Mouse (Mus musculus): ENCODE results near the gene E2f7. TPM values are rescaled to one million over a fixed set of nuclear protein-coding genes. Genes with fewer than 3 reads are reported as not detected.
"Not testable (repeated sequence)": the region's sequence is repeated elsewhere in the genome, so short reads cannot be mapped to it uniquely, and the experiment has no call there.

Gene E2f7
- polyA plus RNA-seq, 1 experiment from 2014 or later = 6.9 TPM

- peak; percentile 48; the same call in 1 of the 2 replicates for ATAC-seq (ENCODE audit: low FRiP score, low TSS enrichment)
- not testable (repeated sequence) for H3K27ac ChIP-seq (replicated peaks; ENCODE audit: low read depth, low read length); H3K4me2 ChIP-seq (ENCODE audit: low read length); H3K9ac ChIP-seq (replicated peaks; ENCODE audit: low read length); H3K4me3 ChIP-seq (replicated peaks; ENCODE audit: low read depth, low read length); H3K27me3 ChIP-seq (ENCODE audit: control insufficient read depth, insufficient read depth, low read length); H3K9me3 ChIP-seq (ENCODE audit: control insufficient read depth, low read length); H3K4me1 ChIP-seq (ENCODE audit: control insufficient read depth, insufficient read depth, low read length)
- peaks cover 28% of the 10 kb centered on the region for H3K36me3 ChIP-seq (ENCODE audit: control insufficient read depth, insufficient read depth, low read length)
- peak; percentile 86 for DNase-seq
- 54% methylated on average over 7 of the region's 12 CpGs for whole genome bisulfite sequencing
Observed at GRCm38 (mm10) chr10:110760552-110760951, 15.3 kb downstream of the E2f7 start.

- 0 out of 2 replicates have a peak, but pooled peaks cover 4% of the 10 kb centered on the region for H3K9me3 ChIP-seq (ENCODE audit: control insufficient read depth, low read length)
Observed at GRCm38 (mm10) chr10:110762134-110762884, 17.1 kb downstream of the E2f7 start.

DNA sequence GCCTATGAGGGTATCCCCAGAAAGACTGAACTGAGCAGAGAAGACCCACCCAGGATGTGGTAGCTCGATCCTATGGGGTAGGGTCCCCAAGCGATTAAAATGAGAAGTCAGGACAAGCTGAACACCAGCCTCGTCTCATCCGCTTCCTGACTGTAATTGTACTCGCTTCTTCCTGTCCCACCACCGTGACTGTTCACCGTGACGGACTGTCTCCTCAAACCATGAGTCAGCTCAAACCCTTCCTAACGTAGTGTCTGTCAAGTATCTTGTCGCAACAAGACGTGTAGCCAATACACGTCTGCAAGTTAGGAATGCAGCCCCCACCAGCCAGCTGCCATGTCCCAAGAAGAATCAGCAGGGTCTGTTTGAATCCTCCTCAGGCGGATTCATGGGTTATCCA, 18.2 kb downstream of the E2f7 start:
- Histone ChIP-seq H3K4me1 (ENCODE audit: control insufficient read depth, insufficient read depth, low read length) (0 out of 2 replicates have a peak, but pooled peaks cover 5% of the 10 kb centered on the region), H3K27ac (replicated peaks; ENCODE audit: low read depth, low read length) (no peak overlapping the region), H3K9ac (replicated peaks; ENCODE audit: low read length) (no peak overlapping the region), H3K4me2 (ENCODE audit: low read length) (no peak overlapping the region), H3K4me3 (replicated peaks; ENCODE audit: low read depth, low read length) (no peak overlapping the region), H3K27me3 (ENCODE audit: control insufficient read depth, insufficient read depth, low read length) (no peaks in the 10 kb centered on the region), H3K36me3 (ENCODE audit: control insufficient read depth, insufficient read depth, low read length) (peaks cover 24% of the 10 kb centered on the region; the same call in 1 of the 2 replicates), H3K9me3 (ENCODE audit: control insufficient read depth, low read length) (0 out of 2 replicates have a peak, but pooled peaks cover 4% of the 10 kb centered on the region)
- 96% methylated on average over 13 of the region's 13 CpGs for WGBS
- ATAC-seq (ENCODE audit: low FRiP score, low TSS enrichment) (no peak), DNase-seq (no peak)

More at GRCm38 (mm10) chr10:110762134-110762884, 17.1 kb downstream of the E2f7 start:
- H3K4me3 ChIP-seq (replicated peaks; ENCODE audit: low read depth, low read length) = 0 out of 2 replicates have a peak overlapping the region, but pooled peaks have one; percentile 1
- peak; percentile 62 for ATAC-seq (ENCODE audit: low FRiP score, low TSS enrichment)
- DNase-seq = peak; percentile 68
- H3K27ac ChIP-seq (replicated peaks; ENCODE audit: low read depth, low read length) = no peak overlapping the region
- H3K36me3 ChIP-seq (ENCODE audit: control insufficient read depth, insufficient read depth, low read length) = peaks cover 19% of the 10 kb centered on the region; the same call in 1 of the 2 replicates
- WGBS = 50% methylated on average over 16 of the region's 16 CpGs
- H3K4me1 ChIP-seq (ENCODE audit: control insufficient read depth, insufficient read depth, low read length) = 0 out of 2 replicates have a peak, but pooled peaks cover 5% of the 10 kb centered on the region
- peak overlapping the region; percentile 34 for H3K4me2 ChIP-seq (ENCODE audit: low read length)
- no peak overlapping the region for H3K9ac ChIP-seq (replicated peaks; ENCODE audit: low read length)
- H3K27me3 ChIP-seq (ENCODE audit: control insufficient read depth, insufficient read depth, low read length) = no peaks in the 10 kb centered on the region

DNA sequence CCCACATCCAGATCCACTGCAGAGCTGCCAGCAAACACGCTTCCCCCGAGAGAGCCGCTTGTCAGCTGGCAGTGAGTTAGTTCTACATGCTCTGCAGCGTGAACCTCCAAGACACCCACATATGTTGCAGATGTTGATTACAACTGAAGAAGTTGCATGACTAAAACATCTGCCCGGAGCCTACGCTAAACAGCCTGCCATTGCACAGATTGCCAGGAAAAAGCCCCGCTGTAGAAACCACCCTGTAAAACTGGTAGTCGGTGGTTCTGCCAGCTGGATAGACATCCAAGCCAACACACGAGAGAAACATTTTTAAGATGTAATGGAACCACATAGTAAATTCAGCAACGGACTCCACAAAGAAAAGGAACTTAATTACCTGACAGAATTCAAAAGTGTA, 24.3 kb downstream of the E2f7 start:
- no peak overlapping the region for H3K4me3 ChIP-seq (replicated peaks; ENCODE audit: low read depth, low read length)
- peaks cover 31% of the 10 kb centered on the region; the same call in 1 of the 2 replicates for H3K36me3 ChIP-seq (ENCODE audit: control insufficient read depth, insufficient read depth, low read length)
- WGBS = 89% methylated on average over 10 of the region's 10 CpGs
- no peak overlapping the region for H3K9ac ChIP-seq (replicated peaks; ENCODE audit: low read length)
- H3K27me3 ChIP-seq (ENCODE audit: control insufficient read depth, insufficient read depth, low read length) = no peaks in the 10 kb centered on the region
- DNase-seq (no peak), ATAC-seq (ENCODE audit: low FRiP score, low TSS enrichment) (no peak)
- H3K4me1 ChIP-seq (ENCODE audit: control insufficient read depth, insufficient read depth, low read length) = no peaks in the 10 kb centered on the region
- no peak overlapping the region for H3K27ac ChIP-seq (replicated peaks; ENCODE audit: low read depth, low read length)
- H3K4me2 ChIP-seq (ENCODE audit: low read length) = no peak overlapping the region
- no peaks in the 10 kb centered on the region for H3K9me3 ChIP-seq (ENCODE audit: control insufficient read depth, low read length)

DNA sequence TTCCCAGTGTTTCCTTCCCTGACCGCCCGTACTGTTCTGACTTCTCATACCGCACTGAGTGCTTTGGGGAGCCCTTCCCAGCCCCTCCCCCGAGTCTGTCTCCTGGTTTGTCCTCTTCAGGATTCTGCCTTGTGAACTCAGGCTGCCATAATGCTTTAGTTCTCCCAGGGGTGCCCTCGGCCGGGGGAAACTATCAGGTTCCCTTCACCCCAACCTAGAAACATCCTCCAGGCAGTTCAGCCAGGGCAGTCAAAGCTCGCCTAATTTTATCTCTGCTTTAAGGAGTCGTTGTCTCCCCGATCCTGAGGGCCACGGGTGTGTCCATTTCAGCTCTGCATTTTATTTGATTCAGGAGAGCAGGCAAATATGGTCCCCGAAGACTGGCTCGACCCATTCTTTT, 28.0 kb downstream of the E2f7 start:
- Histone ChIP-seq H3K4me3 (replicated peaks; ENCODE audit: low read depth, low read length) (no peak overlapping the region), H3K9ac (replicated peaks; ENCODE audit: low read length) (no peak overlapping the region), H3K27ac (replicated peaks; ENCODE audit: low read depth, low read length) (no peak overlapping the region), H3K4me1 (ENCODE audit: control insufficient read depth, insufficient read depth, low read length) (no peaks in the 10 kb centered on the region), H3K9me3 (ENCODE audit: control insufficient read depth, low read length) (no peaks in the 10 kb centered on the region), H3K27me3 (ENCODE audit: control insufficient read depth, insufficient read depth, low read length) (no peaks in the 10 kb centered on the region), H3K4me2 (ENCODE audit: low read length) (no peak overlapping the region), H3K36me3 (ENCODE audit: control insufficient read depth, insufficient read depth, low read length) (peaks cover 18% of the 10 kb centered on the region; the same call in 1 of the 2 replicates)
- ATAC-seq (ENCODE audit: low FRiP score, low TSS enrichment) (no peak), DNase-seq (no peak)
- 88% methylated on average over 12 of the region's 12 CpGs for WGBS

- Histone ChIP-seq H3K36me3 (ENCODE audit: control insufficient read depth, insufficient read depth, low read length) (peaks cover 19% of the 10 kb centered on the region; the same call in 1 of the 2 replicates), H3K9me3 (ENCODE audit: control insufficient read depth, low read length) (no peaks in the 10 kb centered on the region), H3K4me2 (ENCODE audit: low read length) (no peak overlapping the region), H3K27ac (replicated peaks; ENCODE audit: low read depth, low read length) (no peak overlapping the region), H3K27me3 (ENCODE audit: control insufficient read depth, insufficient read depth, low read length) (no peaks in the 10 kb centered on the region), H3K4me3 (replicated peaks; ENCODE audit: low read depth, low read length) (no peak overlapping the region), H3K4me1 (ENCODE audit: control insufficient read depth, insufficient read depth, low read length) (no peaks in the 10 kb centered on the region), H3K9ac (replicated peaks; ENCODE audit: low read length) (no peak overlapping the region)
- no peak for ATAC-seq (ENCODE audit: low FRiP score, low TSS enrichment)
- DNase-seq = no peak
- 95% methylated on average over 14 of the region's 14 CpGs for WGBS
Observed at GRCm38 (mm10) chr10:110773878-110774277, 28.6 kb downstream of the E2f7 start.

DNA sequence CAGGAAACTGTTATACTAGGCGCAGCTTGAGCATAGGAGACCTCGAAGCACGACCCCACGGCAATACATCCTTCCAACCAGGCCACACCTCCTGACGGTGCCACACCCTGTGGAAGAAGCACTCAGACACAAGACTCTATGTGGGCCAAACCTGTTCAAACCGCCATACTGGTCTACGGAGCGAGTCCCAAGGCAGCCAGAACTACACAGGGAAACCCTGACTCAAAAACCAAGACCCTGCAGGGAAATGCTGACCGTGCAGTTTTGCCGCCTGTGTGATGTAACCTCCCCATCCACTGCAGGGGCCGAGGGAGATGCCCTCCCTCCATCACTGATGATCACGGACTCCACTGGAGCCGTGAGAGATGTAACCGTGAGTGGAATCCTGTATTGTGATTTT, 36.5 kb downstream of the E2f7 start:
- DNase-seq = no peak
- no peak for ATAC-seq (ENCODE audit: low FRiP score, low TSS enrichment)
- Histone ChIP-seq H3K36me3 (ENCODE audit: control insufficient read depth, insufficient read depth, low read length) (peaks cover 42% of the 10 kb centered on the region), H3K4me2 (ENCODE audit: low read length) (no peak overlapping the region), H3K9ac (replicated peaks; ENCODE audit: low read length) (no peak overlapping the region), H3K27ac (replicated peaks; ENCODE audit: low read depth, low read length) (no peak overlapping the region), H3K4me1 (ENCODE audit: control insufficient read depth, insufficient read depth, low read length) (no peaks in the 10 kb centered on the region), H3K9me3 (ENCODE audit: control insufficient read depth, low read length) (no peaks in the 10 kb centered on the region), H3K4me3 (replicated peaks; ENCODE audit: low read depth, low read length) (no peak overlapping the region), H3K27me3 (ENCODE audit: control insufficient read depth, insufficient read depth, low read length) (no peaks in the 10 kb centered on the region)
- WGBS = 93% methylated on average over 14 of the region's 14 CpGs

GRCm38 (mm10) chr10:110782655-110783054, 37.4 kb downstream of the E2f7 start:
- no peak for ATAC-seq (ENCODE audit: low FRiP score, low TSS enrichment)
- H3K4me2 ChIP-seq (ENCODE audit: low read length) = no peak overlapping the region
- 86% methylated on average over 10 of the region's 10 CpGs for WGBS
- H3K4me3 ChIP-seq (replicated peaks; ENCODE audit: low read depth, low read length) = no peak overlapping the region
- H3K27me3 ChIP-seq (ENCODE audit: control insufficient read depth, insufficient read depth, low read length) = no peaks in the 10 kb centered on the region
- peak; percentile 30 for DNase-seq
- no peak overlapping the region for H3K27ac ChIP-seq (replicated peaks; ENCODE audit: low read depth, low read length)
- H3K9me3 ChIP-seq (ENCODE audit: control insufficient read depth, low read length) = no peaks in the 10 kb centered on the region
- no peaks in the 10 kb centered on the region for H3K4me1 ChIP-seq (ENCODE audit: control insufficient read depth, insufficient read depth, low read length)
- peaks cover 42% of the 10 kb centered on the region for H3K36me3 ChIP-seq (ENCODE audit: control insufficient read depth, insufficient read depth, low read length)
- no peak overlapping the region for H3K9ac ChIP-seq (replicated peaks; ENCODE audit: low read length)

Measured in midbrain, embryonic 14.5 days (tissue).